Mouse (Mus musculus) inflammation-experienced regulatory T-cells, adult 6 months (primary cell): ENCODE data around the gene Ugt2a3. TPM values are rescaled to one million over a fixed set of nuclear protein-coding genes. Genes with fewer than 3 reads are reported as not detected.
"Not testable (repeated sequence)": the region's sequence is repeated elsewhere in the genome, so short reads cannot be mapped to it uniquely, and the experiment has no call there.

ENCODE experiments used
- ATAC-seq: one replicate; pipeline ENCODE4 v1.8.0; 2017
- polyA plus RNA-seq, 3 experiments: library from polyadenylated mRNA; unstranded; fragments of 100-300 nt; shearing (Covaris generic); gene quantifications; one replicate each; pipeline ENCODE4 v1.2.1; 2017

The Ugt2a3 gene
- polyA plus RNA-seq, result not detected

DNA sequence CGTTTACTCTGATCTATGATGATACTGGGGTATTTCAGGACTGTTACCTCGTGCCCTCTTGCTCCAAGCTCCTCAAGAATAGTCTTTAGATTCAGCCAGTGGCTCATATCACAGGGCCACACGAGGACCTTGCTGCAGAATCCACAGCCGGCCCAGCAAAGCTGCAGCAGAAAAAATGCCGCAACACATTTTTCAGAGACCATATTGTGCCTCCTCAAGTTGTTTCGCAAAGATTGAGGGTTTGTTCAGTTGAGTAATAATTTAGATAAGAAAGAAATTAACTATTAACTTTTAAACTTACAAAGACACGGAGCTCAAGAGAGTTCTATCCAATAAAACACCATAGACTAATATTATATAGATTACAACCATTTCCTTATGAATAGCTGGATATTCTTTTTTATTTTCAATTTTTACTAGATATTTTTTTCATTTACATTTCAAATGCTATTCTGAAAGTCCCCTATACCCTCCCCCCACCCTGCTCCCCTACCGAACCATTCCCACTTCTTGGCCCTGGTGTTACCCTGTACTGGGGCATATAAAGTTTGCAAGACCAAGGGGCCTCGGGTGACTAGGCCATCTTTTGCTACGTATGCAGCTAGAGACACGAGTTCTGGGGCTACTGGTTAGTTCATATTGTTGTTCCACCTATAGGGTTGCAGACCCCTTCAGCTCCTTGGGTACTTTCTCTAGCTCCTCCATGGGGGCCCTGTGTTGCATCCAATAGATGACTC, at the start of gene Ugt2a3:
Gene Ugt2a3 (minus strand): TSS at position 235 of the 737 bp plus-strand sequence.
- no peak for ATAC-seq

DNA sequence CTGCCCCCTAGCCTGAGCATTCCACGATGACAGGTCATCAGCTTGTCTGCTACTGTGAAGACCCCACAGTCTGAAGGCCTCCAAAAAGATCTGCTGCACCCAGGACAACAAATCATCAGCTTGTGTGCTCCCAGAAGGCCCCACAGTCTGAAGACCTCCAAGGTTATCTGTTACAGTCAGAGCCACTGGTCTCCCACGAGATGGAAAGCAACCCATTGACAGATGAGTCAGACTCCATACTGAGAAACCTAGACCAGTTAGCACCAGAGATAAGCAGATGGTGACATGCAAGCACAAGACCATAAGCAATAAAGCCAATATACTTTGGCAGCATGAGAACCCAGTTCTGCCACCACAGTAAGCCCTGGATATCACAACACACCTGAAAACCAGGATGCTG, 43.2 kb upstream of the Ugt2a3 start:
- ATAC-seq, result no peak

DNA sequence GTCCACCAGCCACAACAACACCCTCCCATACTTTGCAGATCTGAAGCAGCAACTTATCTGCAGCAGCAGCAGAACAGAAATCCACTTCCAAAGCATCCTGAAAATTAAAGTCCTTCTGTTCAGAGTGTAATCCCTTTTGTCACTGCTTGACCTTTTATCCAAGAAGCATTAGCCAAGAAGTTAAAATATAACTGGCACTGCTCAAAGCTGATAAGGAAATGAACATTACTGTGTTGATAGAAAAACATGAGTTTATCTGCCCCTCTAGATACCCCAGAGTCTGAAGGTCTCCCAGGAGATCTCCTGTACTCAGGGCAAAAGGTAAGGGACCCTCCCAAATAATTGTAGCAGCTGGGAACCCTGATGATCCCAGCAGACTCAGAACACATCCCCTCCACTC, 42.8 kb upstream of the Ugt2a3 start:
- no peak for ATAC-seq

DNA sequence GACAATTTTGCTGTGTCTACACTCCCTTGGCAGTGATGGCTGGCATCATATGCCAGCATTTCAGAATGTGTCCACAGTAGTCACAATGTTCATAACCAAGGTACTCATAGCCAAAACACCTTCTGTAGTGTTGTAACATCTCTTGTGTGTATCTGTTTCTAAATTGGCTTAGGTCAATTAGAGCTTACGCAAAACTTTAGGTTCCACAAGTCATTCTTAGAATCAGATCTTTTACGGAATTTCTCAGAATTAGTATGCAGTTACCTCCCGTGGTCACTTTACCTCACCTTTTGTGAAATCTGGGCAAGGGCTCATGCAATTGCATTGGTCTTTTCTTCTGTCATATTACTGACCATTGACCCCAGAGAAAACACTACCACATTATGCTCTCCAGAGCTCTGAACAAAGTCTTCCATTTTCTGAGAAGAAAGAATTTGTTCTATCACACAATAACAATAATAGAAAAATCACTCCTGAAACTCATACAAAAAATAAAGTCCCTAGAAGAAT, 38.9 kb upstream of the Ugt2a3 start:
- ATAC-seq, result no peak

DNA sequence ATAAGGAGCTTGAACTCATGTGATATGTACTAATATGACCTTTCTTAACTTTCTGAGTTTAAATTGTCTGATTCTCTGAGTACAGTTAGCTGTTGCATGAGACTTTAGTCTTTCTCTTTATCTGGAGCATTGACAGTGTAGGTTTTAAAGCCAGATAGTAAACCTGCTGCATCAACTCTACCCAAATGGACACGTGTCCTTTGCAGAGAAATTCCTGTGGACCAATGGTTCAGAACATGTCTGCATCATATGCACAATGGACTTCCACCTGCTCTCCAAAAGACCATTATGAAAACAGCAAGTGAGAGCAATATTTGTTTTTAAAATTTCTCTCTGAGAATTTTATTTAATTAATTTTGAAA, 36.5 kb upstream of the Ugt2a3 start:
- ATAC-seq, result no peak

DNA sequence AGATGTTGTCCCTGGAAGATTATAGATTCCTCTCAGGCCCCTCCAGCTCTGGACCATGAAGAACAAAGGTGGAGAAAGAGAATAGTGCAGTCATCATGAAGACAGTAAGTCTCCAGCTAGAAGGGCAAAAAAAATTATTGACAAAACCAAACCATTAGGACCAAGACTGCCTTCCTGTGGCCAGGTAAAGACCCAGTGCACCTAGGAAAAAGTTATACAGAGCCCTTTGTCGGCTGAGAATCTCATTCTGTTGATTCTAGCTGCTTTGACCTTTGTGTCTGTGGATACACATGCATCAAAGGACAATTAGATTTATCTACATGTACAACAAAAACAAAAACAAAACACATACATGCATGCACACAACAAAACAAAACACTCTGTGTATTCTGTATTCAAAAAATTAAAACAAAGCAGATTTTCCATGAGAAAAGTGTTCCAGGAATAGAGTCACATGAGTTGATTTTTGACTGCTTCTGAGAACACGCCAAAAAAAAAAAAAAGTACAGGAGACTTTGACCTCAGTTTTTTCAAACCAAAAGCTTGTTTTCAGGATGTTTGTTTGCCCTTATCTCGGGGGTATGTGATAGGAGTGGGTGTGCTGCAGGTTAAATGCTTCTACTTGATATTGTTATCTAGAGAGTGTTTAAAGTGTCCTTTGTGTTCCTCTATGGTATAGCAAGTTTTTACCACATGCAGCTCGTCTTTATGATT, 36.0 kb upstream of the Ugt2a3 start:
- ATAC-seq, result not testable (repeated sequence)

DNA sequence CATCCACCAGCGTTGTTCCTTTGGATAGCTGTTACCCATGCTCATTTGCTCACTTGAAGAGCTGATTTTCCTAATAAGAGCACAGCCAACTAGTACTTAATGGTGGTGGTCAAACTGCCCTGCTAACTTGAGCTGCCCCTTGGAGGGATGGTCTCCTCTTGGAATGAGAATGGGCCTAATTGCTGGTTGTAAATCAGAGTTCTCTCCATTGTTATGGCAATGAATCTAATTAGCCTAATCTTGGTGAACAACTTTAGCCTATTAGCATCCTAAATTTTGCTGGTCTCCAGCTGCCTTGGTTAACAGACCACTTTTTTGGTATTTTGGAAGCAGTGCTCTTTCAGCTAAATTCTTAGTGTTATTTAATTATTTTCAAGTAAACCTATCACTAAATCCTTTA, 13.4 kb upstream of the Ugt2a3 start:
- no peak for ATAC-seq

DNA sequence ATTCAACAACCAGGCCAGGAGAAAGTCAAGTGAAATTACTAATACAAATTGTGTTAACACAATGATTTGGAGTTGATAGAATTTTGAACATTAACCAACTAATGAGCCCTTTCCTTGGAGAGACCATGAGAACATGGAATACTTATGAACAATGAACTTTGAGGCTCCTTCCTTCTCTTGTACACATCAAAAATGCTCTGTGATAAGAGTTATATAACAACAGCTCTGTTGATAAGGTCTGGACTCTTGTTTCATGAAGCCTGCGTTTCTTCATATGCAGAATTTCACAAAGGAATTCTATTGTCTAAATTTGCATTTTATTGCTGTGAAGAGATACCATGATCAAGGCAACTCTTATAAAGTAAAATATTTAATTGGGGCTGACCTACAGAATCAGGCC, 12.2 kb upstream of the Ugt2a3 start:
- not testable (repeated sequence) for ATAC-seq

DNA sequence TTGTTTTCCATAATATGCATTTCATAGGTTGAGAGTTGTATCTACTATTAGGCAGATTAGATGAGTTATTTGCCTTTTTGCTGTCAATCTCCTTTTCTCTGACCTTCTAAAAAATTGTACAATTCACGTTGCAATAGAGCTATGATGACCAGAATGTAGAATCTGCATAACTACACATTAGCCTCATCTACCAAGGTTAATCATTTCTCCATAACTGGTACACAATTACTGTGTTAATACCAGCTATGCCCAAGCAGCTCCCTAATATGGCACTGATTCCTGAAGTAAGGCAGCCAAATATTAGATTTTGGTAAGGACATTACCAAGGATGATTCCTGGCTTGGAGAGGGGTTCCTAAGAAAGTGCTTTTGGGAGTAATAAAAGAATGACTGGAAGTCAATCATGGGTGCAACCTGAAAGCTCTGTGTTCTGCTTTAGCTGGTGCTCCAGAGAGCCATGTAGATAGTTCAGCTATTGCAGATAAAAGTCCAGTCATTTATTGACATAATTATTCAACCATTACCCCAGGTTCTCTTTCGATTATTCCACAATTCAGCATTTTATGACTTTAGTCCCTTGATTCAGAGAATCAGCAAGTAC, 10.6 kb upstream of the Ugt2a3 start:
- ATAC-seq, result not testable (repeated sequence)

DNA sequence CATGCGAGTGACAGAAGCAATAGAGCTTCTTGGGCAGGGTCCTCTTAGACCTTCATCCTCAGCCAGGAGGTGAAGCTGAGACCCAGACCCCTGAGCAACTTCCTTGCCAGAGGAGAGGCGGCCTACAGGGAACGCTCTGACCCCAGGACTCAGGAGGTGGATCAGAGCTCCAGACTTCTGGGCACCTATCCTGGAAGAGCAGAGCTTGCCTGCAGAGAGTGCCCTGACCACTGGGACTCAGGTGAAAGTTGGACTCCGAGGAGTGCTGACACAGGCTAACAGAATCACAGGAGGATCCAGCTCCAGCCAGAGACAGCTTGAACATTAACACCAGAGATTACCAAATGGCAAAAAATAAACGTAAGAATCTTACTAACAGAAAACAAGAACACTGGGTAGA, 3.5 kb upstream of the Ugt2a3 start:
- ATAC-seq, result no peak

DNA sequence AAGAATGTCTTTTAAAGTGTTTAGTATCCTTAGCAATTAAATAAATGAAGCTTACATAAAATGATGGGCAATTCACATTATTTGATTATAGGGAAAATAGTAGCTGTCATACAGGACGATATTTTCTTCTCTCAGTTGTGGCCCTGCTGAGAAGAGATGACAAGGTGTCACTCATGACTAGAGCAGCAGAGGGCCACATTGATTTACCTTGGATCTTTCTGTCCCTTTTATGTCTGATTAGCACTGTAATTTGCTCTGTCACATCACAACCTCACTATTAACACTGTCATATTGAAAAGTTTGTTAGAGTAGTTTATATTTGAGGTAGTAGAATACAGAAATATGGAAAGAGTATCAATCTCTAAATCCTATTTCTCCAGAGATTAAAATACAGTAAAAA, 1.8 kb downstream of the Ugt2a3 start:
- no peak for ATAC-seq

DNA sequence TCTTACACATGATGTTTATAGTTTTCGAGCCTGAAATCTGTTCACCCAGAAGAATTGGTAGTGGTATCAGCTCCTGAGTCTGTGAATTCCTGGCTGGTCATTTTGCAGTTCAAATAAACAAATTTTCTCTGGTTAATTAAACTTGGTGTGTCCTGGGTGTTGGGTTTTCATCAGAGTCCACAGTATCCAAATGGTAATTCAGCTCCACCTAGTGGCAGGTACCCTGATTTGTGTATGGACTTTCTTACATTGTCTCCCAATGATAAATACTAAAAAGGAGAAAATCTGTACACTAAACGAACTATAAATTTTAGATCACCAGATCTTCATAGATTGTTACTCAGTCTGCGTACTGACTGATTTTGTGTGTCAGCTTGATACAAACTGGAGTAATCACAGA, 3.4 kb downstream of the Ugt2a3 start:
- ATAC-seq, result no peak

DNA sequence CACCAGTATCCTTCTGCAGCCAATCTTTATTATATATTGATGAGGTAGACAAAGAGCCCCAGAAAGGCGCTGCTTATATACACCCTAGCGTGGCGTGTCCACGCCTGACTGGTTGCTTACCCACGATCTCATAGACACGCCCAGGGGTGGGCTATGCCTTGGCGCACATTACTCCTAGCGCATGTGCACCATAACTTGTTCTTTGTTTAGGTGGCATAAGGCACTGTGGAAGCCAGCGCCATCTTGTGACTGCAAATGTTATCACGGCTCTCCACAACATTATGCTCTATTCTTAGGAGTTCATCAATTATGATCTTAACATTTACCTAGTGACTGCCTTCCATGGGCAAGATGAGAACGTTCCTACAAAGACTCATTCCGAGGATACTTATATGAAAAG, 25.6 kb downstream of the Ugt2a3 start:
- ATAC-seq, result no peak

DNA sequence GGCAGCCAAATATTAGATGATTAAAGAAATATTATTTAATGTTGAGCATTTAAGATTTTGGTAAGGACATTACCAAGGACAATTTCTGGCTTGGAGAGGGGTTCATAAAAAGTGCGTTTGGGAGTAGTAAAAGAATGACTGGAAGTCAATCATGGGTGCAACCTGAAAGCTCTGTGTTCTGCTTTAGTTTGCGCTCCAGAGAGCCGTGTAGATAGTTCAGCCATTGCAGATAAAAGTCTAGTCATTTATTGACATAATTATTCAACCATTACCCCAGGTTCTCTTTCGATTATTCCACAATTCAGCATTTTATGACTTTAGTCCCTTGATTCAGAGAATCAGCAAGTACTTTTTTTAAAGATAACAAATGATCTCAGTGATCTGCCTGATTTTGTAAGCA, 50.8 kb downstream of the Ugt2a3 start:
- not testable (repeated sequence) for ATAC-seq

DNA sequence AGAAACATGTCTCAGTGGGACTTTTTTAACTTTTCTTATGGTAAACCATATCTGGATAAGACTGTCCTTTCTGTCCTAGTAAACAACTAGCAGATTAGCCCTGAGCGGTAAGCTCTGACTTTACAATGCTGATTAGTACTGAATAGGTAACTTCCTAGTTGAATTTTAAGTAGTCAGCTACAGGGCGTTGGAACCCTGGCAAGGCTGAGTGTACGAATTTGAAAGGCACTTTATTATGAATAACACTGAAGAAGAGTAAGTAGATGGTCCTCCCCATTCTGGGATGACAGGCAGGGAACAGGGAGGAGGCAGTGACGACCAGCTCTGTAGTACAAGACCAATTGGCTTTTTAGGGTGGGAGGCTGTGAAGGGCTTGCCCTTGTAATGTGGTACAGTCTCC, 61.0 kb downstream of the Ugt2a3 start:
- not testable (repeated sequence) for ATAC-seq

DNA sequence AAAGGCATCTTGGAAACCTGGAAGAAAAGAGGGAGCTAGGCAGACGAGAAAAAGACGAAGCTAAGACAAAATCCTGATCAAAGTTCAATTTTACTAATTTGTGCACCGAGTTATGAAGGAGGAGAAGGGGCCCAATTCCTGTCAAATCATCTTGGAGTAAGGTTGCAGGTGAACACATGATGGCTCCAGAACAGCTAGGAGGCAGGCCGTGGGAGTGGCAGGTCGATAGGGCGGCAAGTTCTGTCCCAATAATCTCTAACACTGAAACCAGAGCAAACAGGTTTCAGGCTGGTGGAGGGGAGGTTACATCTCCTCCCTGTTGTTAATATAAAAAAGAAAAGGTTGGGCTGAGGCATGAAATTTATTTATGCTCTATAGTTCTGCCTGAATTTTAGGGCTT, 61.4 kb downstream of the Ugt2a3 start:
- ATAC-seq, result no peak

Other genes with a start within 250 kb of the Ugt2a3 start
- gene Ugt2b36, start 244.6 kb downstream of the Ugt2a3 start, polyA plus RNA-seq, result not detected
- not detected for gene Ugt2b5, start 196.9 kb downstream of the Ugt2a3 start, polyA plus RNA-seq
- not detected for gene Ugt2b37, start 82.4 kb downstream of the Ugt2a3 start, polyA plus RNA-seq
- gene Ugt2b38, start 87.0 kb upstream of the Ugt2a3 start, polyA plus RNA-seq, result not detected
- gene Ugt2a2, start 145.1 kb upstream of the Ugt2a3 start, polyA plus RNA-seq, result not detected
- gene Gm43638, start 149.6 kb upstream of the Ugt2a3 start, polyA plus RNA-seq, result not detected
- not detected for gene Ugt2a1, start 153.7 kb upstream of the Ugt2a3 start, polyA plus RNA-seq
- gene Sult1b1, start 201.0 kb upstream of the Ugt2a3 start, polyA plus RNA-seq, result not detected
- under 1 TPM in 1 of 3 experiments, not detected in 2; 0.19 TPM for gene Sult1d1, start 231.8 kb upstream of the Ugt2a3 start, polyA plus RNA-seq